Mouse (Mus musculus): ENCODE data around the gene Tlr6. TPM values are rescaled to one million over a fixed set of nuclear protein-coding genes. Genes with fewer than 3 reads are reported as not detected.

Gene Tlr6
- polyA plus RNA-seq (2016; fragmentation: Nextera tagmentation; extraction: Ambion mirVana): 0.12 and 0.26 TPM in 2 replicates

- DNase-seq (ENCODE audit: extremely low spot score, low spot score): no peak
- 88% methylated on average over 13 of the region's 13 CpGs for WGBS
- H3K36me3 ChIP-seq (replicated peaks): no peaks in the 10 kb centered on the region
Measured at GRCm38 (mm10) chr5:64959843-64960230, at the start of gene Tlr6. TSS of gene Tlr6 (minus strand) at chr5:64960097.

GRCm38 (mm10) chr5:65006011-65006491 is 46.2 kb upstream of the Tlr6 start:
- Histone ChIP-seq H3K27me3 (ENCODE audit: poor library complexity, severe bottlenecking) (no peaks in the 10 kb centered on the region), H3K27ac (peak overlapping the region; percentile 25; the same call in 1 of the 2 replicates), H3K9me3 (no peaks in the 10 kb centered on the region), H3K4me3 (no peak overlapping the region), H3K4me1 (peaks cover 22% of the 10 kb centered on the region), H3K36me3 (replicated peaks) (peaks cover 13% of the 10 kb centered on the region)
- 59% methylated on average over 4 of the region's 4 CpGs for WGBS
- DNase-seq (ENCODE audit: extremely low spot score, low spot score): no peak

More at GRCm38 (mm10) chr5:64959843-64960230, at the start of gene Tlr6:
- Histone ChIP-seq H3K4me3 (no peak within 1 kb of the TSS), H3K27ac (no peak within 1 kb of the TSS), H3K4me1 (no peaks in the 10 kb centered on the region), H3K27me3 (ENCODE audit: poor library complexity, severe bottlenecking) (no peaks in the 10 kb centered on the region), H3K9me3 (no peaks in the 10 kb centered on the region)

GRCm38 (mm10) chr5:65005251-65005650 is 45.4 kb upstream of the Tlr6 start:
- Histone ChIP-seq H3K4me3 (no peak overlapping the region), H3K9me3 (no peaks in the 10 kb centered on the region), H3K27ac (no peak overlapping the region), H3K36me3 (replicated peaks) (peaks cover 10% of the 10 kb centered on the region), H3K27me3 (ENCODE audit: poor library complexity, severe bottlenecking) (no peaks in the 10 kb centered on the region), H3K4me1 (peaks cover 22% of the 10 kb centered on the region)
- WGBS: 93% methylated on average over 4 of the region's 4 CpGs
- DNase-seq (ENCODE audit: extremely low spot score, low spot score): no peak

- Histone ChIP-seq H3K36me3 (replicated peaks) (no peaks in the 10 kb centered on the region), H3K9me3 (no peaks in the 10 kb centered on the region), H3K4me3 (no peak overlapping the region), H3K4me1 (peaks cover 22% of the 10 kb centered on the region), H3K27ac (peak overlapping the region; percentile 44; the same call in 1 of the 2 replicates), H3K27me3 (ENCODE audit: poor library complexity, severe bottlenecking) (no peaks in the 10 kb centered on the region)
- WGBS: 53% methylated on average over 7 of the region's 7 CpGs
- no peak for DNase-seq (ENCODE audit: extremely low spot score, low spot score)
Measured at GRCm38 (mm10) chr5:65003946-65004535, 44.1 kb upstream of the Tlr6 start.

- DNase-seq (ENCODE audit: extremely low spot score, low spot score): no peak
- Histone ChIP-seq H3K4me3 (no peak overlapping the region), H3K36me3 (replicated peaks) (no peaks in the 10 kb centered on the region; the same call in 1 of the 2 replicates), H3K27ac (peak overlapping the region; percentile 71), H3K9me3 (no peaks in the 10 kb centered on the region), H3K4me1 (peaks cover 22% of the 10 kb centered on the region), H3K27me3 (ENCODE audit: poor library complexity, severe bottlenecking) (no peaks in the 10 kb centered on the region)
- WGBS: 58% methylated on average over 10 of the region's 10 CpGs
Measured at GRCm38 (mm10) chr5:65002940-65003824, 43.3 kb upstream of the Tlr6 start.

GRCm38 (mm10) chr5:64995408-64995807 is 35.5 kb upstream of the Tlr6 start:
- Histone ChIP-seq H3K36me3 (replicated peaks) (peaks cover 3% of the 10 kb centered on the region; the same call in 1 of the 2 replicates), H3K9me3 (no peaks in the 10 kb centered on the region), H3K4me1 (no peaks in the 10 kb centered on the region), H3K4me3 (no peak overlapping the region), H3K27me3 (ENCODE audit: poor library complexity, severe bottlenecking) (no peaks in the 10 kb centered on the region), H3K27ac (no peak overlapping the region)
- DNase-seq (ENCODE audit: extremely low spot score, low spot score): no peak
- 96% methylated on average over 2 of the region's 2 CpGs for WGBS

GRCm38 (mm10) chr5:64992540-64992939 is 32.6 kb upstream of the Tlr6 start:
- H3K4me1 ChIP-seq: no peaks in the 10 kb centered on the region
- no peaks in the 10 kb centered on the region for H3K9me3 ChIP-seq
- no peak overlapping the region for H3K4me3 ChIP-seq
- H3K36me3 ChIP-seq (replicated peaks): 0 out of 2 replicates have a peak, but pooled peaks cover 1% of the 10 kb centered on the region
- no peak overlapping the region for H3K27ac ChIP-seq
- DNase-seq (ENCODE audit: extremely low spot score, low spot score): no peak
- 73% methylated on average over 8 of the region's 8 CpGs for WGBS
- no peaks in the 10 kb centered on the region for H3K27me3 ChIP-seq (ENCODE audit: poor library complexity, severe bottlenecking)

GRCm38 (mm10) chr5:64989940-64990339 is 30.0 kb upstream of the Tlr6 start:
- H3K27ac ChIP-seq: no peak overlapping the region
- DNase-seq (ENCODE audit: extremely low spot score, low spot score): no peak
- H3K27me3 ChIP-seq (ENCODE audit: poor library complexity, severe bottlenecking): no peaks in the 10 kb centered on the region
- 88% methylated on average over 1 of the region's 1 CpGs for WGBS
- no peaks in the 10 kb centered on the region for H3K4me1 ChIP-seq
- no peaks in the 10 kb centered on the region for H3K36me3 ChIP-seq (replicated peaks)
- H3K4me3 ChIP-seq: no peak overlapping the region
- H3K9me3 ChIP-seq: no peaks in the 10 kb centered on the region

GRCm38 (mm10) chr5:64985971-64986370 is 26.1 kb upstream of the Tlr6 start:
- no peak for DNase-seq (ENCODE audit: extremely low spot score, low spot score)
- H3K27me3 ChIP-seq (ENCODE audit: poor library complexity, severe bottlenecking): no peaks in the 10 kb centered on the region
- H3K27ac ChIP-seq: no peak overlapping the region
- no peak overlapping the region for H3K4me3 ChIP-seq
- 84% methylated on average over 7 of the region's 7 CpGs for WGBS
- H3K9me3 ChIP-seq: no peaks in the 10 kb centered on the region
- H3K4me1 ChIP-seq: no peaks in the 10 kb centered on the region
- no peaks in the 10 kb centered on the region for H3K36me3 ChIP-seq (replicated peaks)

GRCm38 (mm10) chr5:64977128-64977527 is 17.2 kb upstream of the Tlr6 start:
- DNase-seq (ENCODE audit: extremely low spot score, low spot score): no peak
- no peaks in the 10 kb centered on the region for H3K9me3 ChIP-seq
- WGBS: 82% methylated on average over 8 of the region's 8 CpGs

GRCm38 (mm10) chr5:64975121-64975520 is 15.2 kb upstream of the Tlr6 start:
- Histone ChIP-seq H3K27ac (no peak overlapping the region), H3K4me1 (peaks cover 12% of the 10 kb centered on the region), H3K27me3 (ENCODE audit: poor library complexity, severe bottlenecking) (peaks cover 15% of the 10 kb centered on the region; the same call in 1 of the 2 replicates), H3K4me3 (no peak overlapping the region), H3K36me3 (replicated peaks) (no peaks in the 10 kb centered on the region), H3K9me3 (no peaks in the 10 kb centered on the region)
- WGBS: 82% methylated on average over 5 of the region's 5 CpGs
- DNase-seq (ENCODE audit: extremely low spot score, low spot score): no peak

More at GRCm38 (mm10) chr5:64977128-64977527, 17.2 kb upstream of the Tlr6 start:
- Histone ChIP-seq H3K27ac (no peak overlapping the region), H3K4me1 (no peaks in the 10 kb centered on the region), H3K27me3 (ENCODE audit: poor library complexity, severe bottlenecking) (no peaks in the 10 kb centered on the region), H3K36me3 (replicated peaks) (no peaks in the 10 kb centered on the region), H3K4me3 (no peak overlapping the region)

- WGBS: 1% methylated on average over 68 of the region's 68 CpGs
- Histone ChIP-seq H3K4me1 (peaks cover 34% of the 10 kb centered on the region), H3K36me3 (replicated peaks) (no peaks in the 10 kb centered on the region), H3K9me3 (no peaks in the 10 kb centered on the region), H3K27me3 (ENCODE audit: poor library complexity, severe bottlenecking) (peaks cover 15% of the 10 kb centered on the region; the same call in 1 of the 2 replicates), H3K27ac (peak within 1 kb of the TSS; percentile 88), H3K4me3 (peak within 1 kb of the TSS; percentile 75)
- DNase-seq (ENCODE audit: extremely low spot score, low spot score): peak; percentile 63
Measured at GRCm38 (mm10) chr5:64969861-64970771, 10.2 kb upstream of the Tlr6 start, which contains the start of gene Fam114a1. TSS of gene Fam114a1 (plus strand) at chr5:64970071.
